Mouse (Mus musculus) central nervous system, embryonic 14 days (tissue): ENCODE measurements around the gene Olfr1006. TPM values are rescaled to one million over a fixed set of nuclear protein-coding genes. Genes with fewer than 3 reads are reported as not detected.

Experiments used
- polyA plus RNA-seq: library from polyadenylated mRNA; depleted of rRNA; stranded (reverse); fragments of >200 nt; gene quantifications from 2 replicates; pipeline ENCODE4 v1.2.3, GENCODE M21; 2012; rRNA removed

Olfr1006 gene
- not detected in 2 replicates for polyA plus RNA-seq

GRCm38 (mm10) chr2:85678667-85679066, at the start of gene Olfr1006:
Gene Olfr1006, minus strand, starts transcription at chr2:85678767.

GRCm38 (mm10) chr2:85715119-85715518, 36.6 kb upstream of the Olfr1006 start, which contains the start of gene Olfr1009:
Gene Olfr1009, plus strand, starts transcription at chr2:85715419.

GRCm38 (mm10) chr2:85689131-85689530, 10.6 kb upstream of the Olfr1006 start, which contains the start of gene Olfr1008:
Gene Olfr1008, plus strand, starts transcription at chr2:85689431.

GRCm38 (mm10) chr2:85664355-85664754, 14.2 kb downstream of the Olfr1006 start, which contains the start of gene Olfr154:
Gene Olfr154, minus strand, starts transcription at chr2:85664455.

GRCm38 (mm10) chr2:85650604-85651003, 28.0 kb downstream of the Olfr1006 start, which contains the start of gene Olfr1002:
Gene Olfr1002, minus strand, starts transcription at chr2:85650704.

Other genes starting within 250 kb of the Olfr1006 start
- gene Olfr994, start 242.3 kb downstream of the Olfr1006 start, polyA plus RNA-seq: not detected in 2 replicates
- gene Olfr995, start 235.1 kb downstream of the Olfr1006 start, polyA plus RNA-seq: not detected in 2 replicates
- 0.07 and 0.44 TPM in 2 replicates for gene 4833423E24Rik, start 159.7 kb downstream of the Olfr1006 start, polyA plus RNA-seq
- not detected in 2 replicates for gene Olfr996, start 99.6 kb downstream of the Olfr1006 start, polyA plus RNA-seq
- gene Olfr998, start 89.8 kb downstream of the Olfr1006 start, polyA plus RNA-seq: not detected in 2 replicates
- gene Olfr1000, start 66.9 kb downstream of the Olfr1006 start, polyA plus RNA-seq: not detected in 2 replicates
- not detected in 2 replicates for gene Olfr1002, start 28.1 kb downstream of the Olfr1006 start, polyA plus RNA-seq
- not detected in 2 replicates for gene Olfr154, start 14.3 kb downstream of the Olfr1006 start, polyA plus RNA-seq
- gene Olfr1008, start 10.7 kb upstream of the Olfr1006 start, polyA plus RNA-seq: not detected in 2 replicates
- gene Olfr1009, start 36.7 kb upstream of the Olfr1006 start, polyA plus RNA-seq: not detected in 2 replicates
- gene Olfr1012, start 84.0 kb upstream of the Olfr1006 start, polyA plus RNA-seq: not detected in 2 replicates
- not detected in 2 replicates for gene Olfr1013, start 88.3 kb upstream of the Olfr1006 start, polyA plus RNA-seq
- not detected in 2 replicates for gene Olfr1014, start 93.9 kb upstream of the Olfr1006 start, polyA plus RNA-seq
- not detected in 2 replicates for gene Olfr1015, start 103.2 kb upstream of the Olfr1006 start, polyA plus RNA-seq
- gene Olfr1016, start 123.8 kb upstream of the Olfr1006 start, polyA plus RNA-seq: not detected in 2 replicates
- gene Olfr1018, start 139.7 kb upstream of the Olfr1006 start, polyA plus RNA-seq: not detected in 2 replicates
- not detected in 2 replicates for gene Olfr1019, start 166.7 kb upstream of the Olfr1006 start, polyA plus RNA-seq
- not detected in 2 replicates for gene Olfr1020, start 168.3 kb upstream of the Olfr1006 start, polyA plus RNA-seq
- not detected in 2 replicates for gene Olfr1022, start 189.8 kb upstream of the Olfr1006 start, polyA plus RNA-seq
- gene Olfr1023, start 206.9 kb upstream of the Olfr1006 start, polyA plus RNA-seq: not detected in 2 replicates
- not detected in 2 replicates for gene Olfr1024, start 226.3 kb upstream of the Olfr1006 start, polyA plus RNA-seq
- gene Olfr1025-ps1, start 236.4 kb upstream of the Olfr1006 start, polyA plus RNA-seq: not detected in 2 replicates
- gene Olfr1026, start 242.8 kb upstream of the Olfr1006 start, polyA plus RNA-seq: not detected in 2 replicates